Mouse (Mus musculus) limb, embryonic 11.5 days (tissue): ENCODE measurements around the gene Mfng. TPM values are rescaled to one million over a fixed set of nuclear protein-coding genes. Genes with fewer than 3 reads are reported as not detected.

Experiments
- ATAC-seq: fragments of 200-750 bp; cut with Nextera tagmentation; 2 replicates; pipeline ENCODE4 v1.8.0; 2017; ENCODE audit warnings: low read depth; ENCODE audit not compliant: insufficient number of reproducible peaks, low FRiP score, low TSS enrichment
- DNase-seq: peaks from one replicate; pipeline ENCODE4 v3.0.0-alpha.2; 2015; ENCODE audit warnings: low spot score
- H3K27ac ChIP-seq: fragments of 300-500 bp; sonication (generic); replicated peaks from 2 replicates; pipeline ENCODE4 v1.5.1; 2014; ENCODE audit warnings: low read depth, mild to moderate bottlenecking, low read length
- H3K27me3 ChIP-seq: fragments of 300-500 bp; sonication (generic); 2 replicates; pipeline ENCODE4 v1.6.1; 2014; ENCODE audit warnings: mild to moderate bottlenecking, low read length, mixed read lengths; ENCODE audit not compliant: control insufficient read depth, insufficient read depth
- H3K36me3 ChIP-seq: fragments of 300-500 bp; sonication (generic); 2 replicates; pipeline ENCODE4 v1.6.1; 2014; ENCODE audit warnings: mild to moderate bottlenecking, low read length, moderate library complexity, mixed read lengths; ENCODE audit not compliant: control insufficient read depth, insufficient read depth
- H3K4me1 ChIP-seq: fragments of 300-500 bp; sonication (generic); 2 replicates; pipeline ENCODE4 v1.6.1; 2014; ENCODE audit warnings: low read length, mixed read lengths; ENCODE audit not compliant: control insufficient read depth, insufficient read depth
- H3K4me2 ChIP-seq: fragments of 300-500 bp; sonication (generic); 2 replicates; pipeline ENCODE4 v1.6.1; 2014; ENCODE audit warnings: low read depth, mild to moderate bottlenecking, moderate library complexity; ENCODE audit not compliant: severe bottlenecking
- H3K4me3 ChIP-seq: fragments of 300-500 bp; sonication (generic); 2 replicates; pipeline ENCODE4 v1.5.1; 2014; ENCODE audit warnings: low read depth, low read length
- H3K9ac ChIP-seq: fragments of 300-500 bp; sonication (generic); 2 replicates; pipeline ENCODE4 v1.6.1; 2014; ENCODE audit warnings: mild to moderate bottlenecking, low read length
- H3K9me3 ChIP-seq: fragments of 300-500 bp; sonication (generic); 2 replicates; pipeline ENCODE4 v1.6.1; 2016; ENCODE audit warnings: low read length; ENCODE audit not compliant: control insufficient read depth
- WGBS: fragments of 180-500 bp; shearing (Covaris S2); extraction: QIAGEN DNeasy Blood & Tissue Kit; methylation state at CpG from one replicate; pipeline ENCODE4 v1.1.7; 2014; 5-methylcytosine and 5-hydroxymethylcytosine counted together
- polyA plus RNA-seq: library from polyadenylated mRNA; unstranded; fragments of >200 nt; fragmentation: Nextera tagmentation; extraction: Ambion mirVana; gene quantifications from 2 replicates; pipeline ENCODE4 v1.2.1, GENCODE M21; 2014

Gene Mfng
- polyA plus RNA-seq, 1 experiment from 2014 or later: 7.5 TPM

DNA sequence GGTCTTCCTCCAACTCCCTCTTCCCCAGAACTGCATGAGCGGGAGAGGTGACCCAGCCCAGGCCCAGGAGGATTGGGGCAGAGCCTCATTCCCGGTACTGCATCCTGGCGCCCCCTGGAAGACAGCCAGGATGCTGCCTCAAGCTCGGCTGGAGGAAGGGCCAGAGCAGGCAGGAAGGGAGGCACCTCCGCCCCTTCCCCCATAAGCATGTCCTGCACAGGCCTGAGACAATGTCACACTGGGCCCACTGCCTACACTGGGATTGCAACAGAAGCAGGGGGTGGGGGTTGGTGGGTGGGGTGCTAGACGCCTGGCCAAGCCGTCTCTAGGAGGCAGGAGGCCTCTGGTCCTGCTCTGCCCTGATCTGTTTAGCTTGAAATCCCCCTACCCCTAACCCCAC is 12.7 kb upstream of the Mfng start:
- H3K4me3 ChIP-seq: no peak overlapping the region
- 30% methylated on average over 7 of the region's 7 CpGs for WGBS
- no peaks in the 10 kb centered on the region for H3K9me3 ChIP-seq
- no peak overlapping the region for H3K9ac ChIP-seq
- no peak overlapping the region for H3K4me2 ChIP-seq
- 0 out of 2 replicates have a peak, but pooled peaks cover 4% of the 10 kb centered on the region for H3K4me1 ChIP-seq
- H3K36me3 ChIP-seq: no peaks in the 10 kb centered on the region
- no peaks in the 10 kb centered on the region for H3K27me3 ChIP-seq
- ATAC-seq (no peak), DNase-seq (no peak)
- no peak overlapping the region for H3K27ac ChIP-seq

- H3K9me3 ChIP-seq: no peaks in the 10 kb centered on the region
- 94% methylated on average over 7 of the region's 7 CpGs for WGBS
These were observed 12.0 kb upstream of the Mfng start for GRCm38 (mm10) chr15:78785258-78785657.

DNA sequence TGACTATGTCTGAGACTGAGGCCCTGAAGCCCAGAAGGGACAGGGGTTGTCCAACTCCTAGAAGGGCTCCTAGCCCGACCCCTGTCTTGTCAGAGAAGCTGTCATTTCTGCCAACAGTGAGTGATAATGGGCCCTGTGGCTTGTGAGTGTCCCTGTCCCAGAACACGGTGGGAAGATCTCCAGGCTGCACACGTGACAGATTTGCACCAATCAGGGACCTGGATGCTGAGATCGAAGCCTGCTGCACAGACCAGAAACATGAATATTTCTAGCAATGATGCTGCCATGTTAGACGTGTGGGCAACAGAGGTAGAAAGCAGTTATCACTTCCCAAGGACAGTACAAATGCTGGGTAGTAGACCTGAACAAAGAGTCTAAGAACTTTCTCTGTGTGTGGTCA is 11.2 kb upstream of the Mfng start:
- Histone ChIP-seq H3K9ac (no peak overlapping the region), H3K4me3 (no peak overlapping the region), H3K36me3 (no peaks in the 10 kb centered on the region), H3K4me2 (no peak overlapping the region), H3K27me3 (no peaks in the 10 kb centered on the region), H3K9me3 (no peaks in the 10 kb centered on the region), H3K4me1 (0 out of 2 replicates have a peak, but pooled peaks cover 4% of the 10 kb centered on the region), H3K27ac (no peak overlapping the region)
- WGBS: 78% methylated on average over 5 of the region's 5 CpGs
- no peak for DNase-seq
- ATAC-seq: no peak

More at GRCm38 (mm10) chr15:78785258-78785657, 12.0 kb upstream of the Mfng start:
- H3K27me3 ChIP-seq: no peaks in the 10 kb centered on the region
- no peak overlapping the region for H3K27ac ChIP-seq
- ATAC-seq (no peak), DNase-seq (no peak)
- no peak overlapping the region for H3K9ac ChIP-seq
- H3K36me3 ChIP-seq: no peaks in the 10 kb centered on the region
- H3K4me1 ChIP-seq: 0 out of 2 replicates have a peak, but pooled peaks cover 4% of the 10 kb centered on the region
- H3K4me3 ChIP-seq: no peak overlapping the region
- H3K4me2 ChIP-seq: no peak overlapping the region

DNA sequence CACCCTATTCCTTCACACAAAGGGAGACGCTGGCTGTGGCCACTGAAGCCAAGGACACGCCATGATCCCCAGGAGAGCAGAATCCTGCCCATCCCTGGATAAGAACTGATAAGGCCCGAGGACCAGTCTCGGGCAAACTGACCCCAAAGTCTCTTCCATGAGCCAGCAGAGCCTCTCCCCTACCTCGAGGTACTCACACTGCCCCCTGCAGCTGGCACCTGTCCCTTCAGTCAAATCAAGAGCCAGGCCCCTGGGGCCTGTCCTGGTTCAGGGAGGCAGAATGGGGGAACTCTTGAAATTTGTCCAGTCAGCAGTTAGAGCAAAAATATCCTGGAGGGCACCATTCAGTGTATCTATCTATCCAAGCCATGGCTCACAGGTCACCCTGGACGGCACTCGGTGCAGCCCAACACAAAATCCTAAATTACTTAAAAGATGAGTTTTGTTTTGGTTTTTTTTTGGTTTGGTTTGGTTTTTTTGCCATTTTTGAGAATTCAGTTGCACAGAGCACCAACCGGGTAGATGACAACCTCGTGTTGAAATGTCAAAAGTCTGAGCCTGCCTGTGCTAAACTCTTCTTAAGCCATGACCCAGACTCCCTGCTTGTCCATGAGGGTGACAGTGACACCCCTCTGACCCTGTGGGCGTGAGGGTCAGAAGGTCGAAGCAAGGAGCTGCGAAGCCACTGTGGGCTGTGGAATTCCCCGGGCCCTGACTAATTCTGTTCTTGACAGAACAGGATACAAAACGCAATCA is 9.3 kb upstream of the Mfng start:
- H3K4me1 ChIP-seq: 0 out of 2 replicates have a peak, but pooled peaks cover 7% of the 10 kb centered on the region
- DNase-seq: no peak
- no peaks in the 10 kb centered on the region for H3K27me3 ChIP-seq
- H3K4me2 ChIP-seq: no peak overlapping the region
- H3K9me3 ChIP-seq: no peaks in the 10 kb centered on the region
- WGBS: 73% methylated on average over 14 of the region's 14 CpGs
- no peak overlapping the region for H3K9ac ChIP-seq
- ATAC-seq: no peak
- H3K36me3 ChIP-seq: no peaks in the 10 kb centered on the region; the same call in 1 of the 2 replicates
- no peak overlapping the region for H3K27ac ChIP-seq
- H3K4me3 ChIP-seq: no peak overlapping the region

- ATAC-seq (no peak), DNase-seq (no peak)
- Histone ChIP-seq H3K27me3 (no peaks in the 10 kb centered on the region), H3K9me3 (no peaks in the 10 kb centered on the region), H3K27ac (no peak overlapping the region), H3K4me2 (no peak overlapping the region), H3K9ac (no peak overlapping the region), H3K4me1 (0 out of 2 replicates have a peak, but pooled peaks cover 7% of the 10 kb centered on the region), H3K4me3 (no peak overlapping the region), H3K36me3 (no peaks in the 10 kb centered on the region; the same call in 1 of the 2 replicates)
- 83% methylated on average over 7 of the region's 7 CpGs for WGBS
These were observed 7.6 kb upstream of the Mfng start for GRCm38 (mm10) chr15:78780908-78781307.

DNA sequence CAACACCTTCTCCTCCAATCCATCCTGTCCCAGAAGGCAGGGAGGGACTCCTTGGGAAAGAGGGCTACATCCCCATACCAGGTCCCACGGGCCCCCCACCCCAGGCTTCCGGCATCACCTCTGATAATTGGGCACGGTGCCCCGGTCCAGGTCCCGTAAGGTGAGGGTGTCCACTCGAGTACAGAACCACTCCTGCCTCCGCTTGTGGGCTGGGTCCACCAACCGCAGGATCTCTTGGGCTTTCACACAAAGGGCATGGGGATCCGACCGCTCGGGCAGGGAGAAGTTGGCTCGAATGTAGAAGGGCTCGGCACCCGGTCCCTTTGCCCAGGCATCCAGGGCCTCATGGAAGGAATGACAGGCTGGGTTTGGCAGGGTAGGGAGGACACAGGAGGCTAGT is 7.1 kb upstream of the Mfng start:
- Histone ChIP-seq H3K27ac (no peak overlapping the region), H3K27me3 (no peaks in the 10 kb centered on the region), H3K36me3 (no peaks in the 10 kb centered on the region; the same call in 1 of the 2 replicates), H3K9me3 (no peaks in the 10 kb centered on the region), H3K4me1 (0 out of 2 replicates have a peak, but pooled peaks cover 3% of the 10 kb centered on the region), H3K4me2 (no peak overlapping the region), H3K9ac (no peak overlapping the region), H3K4me3 (no peak overlapping the region)
- DNase-seq: no peak
- 92% methylated on average over 14 of the region's 14 CpGs for WGBS
- no peak for ATAC-seq

- Histone ChIP-seq H3K36me3 (no peaks in the 10 kb centered on the region; the same call in 1 of the 2 replicates), H3K27me3 (no peaks in the 10 kb centered on the region), H3K9ac (no peak overlapping the region), H3K9me3 (no peaks in the 10 kb centered on the region), H3K4me1 (0 out of 2 replicates have a peak, but pooled peaks cover 3% of the 10 kb centered on the region), H3K27ac (no peak overlapping the region), H3K4me2 (no peak overlapping the region), H3K4me3 (no peak overlapping the region)
- 91% methylated on average over 5 of the region's 5 CpGs for WGBS
- ATAC-seq (no peak), DNase-seq (no peak)
These were observed 6.4 kb upstream of the Mfng start for GRCm38 (mm10) chr15:78779690-78780089.

DNA sequence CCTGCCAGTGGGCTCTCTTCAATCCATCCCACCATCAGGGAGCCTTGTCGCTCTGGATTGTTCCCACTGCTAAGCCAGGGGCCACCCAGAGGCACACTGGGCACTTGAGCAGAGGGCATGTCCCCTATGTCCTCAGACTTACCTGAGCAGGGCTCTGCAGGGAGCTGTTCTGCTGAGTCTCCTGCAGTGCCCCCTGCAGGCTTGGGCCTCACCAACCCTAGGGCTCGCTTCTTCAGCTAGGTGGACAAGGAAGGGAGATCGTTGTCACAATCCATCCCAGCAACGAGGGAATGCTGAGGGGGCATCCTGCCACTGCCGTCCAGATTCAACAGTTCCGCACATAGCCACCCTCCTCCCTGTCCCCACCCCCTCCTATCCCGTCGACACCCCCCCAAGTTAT is 6.0 kb upstream of the Mfng start:
- H3K27ac ChIP-seq: no peak overlapping the region
- no peak overlapping the region for H3K9ac ChIP-seq
- ATAC-seq (no peak), DNase-seq (no peak)
- no peaks in the 10 kb centered on the region; the same call in 1 of the 2 replicates for H3K36me3 ChIP-seq
- H3K4me1 ChIP-seq: 0 out of 2 replicates have a peak, but pooled peaks cover 3% of the 10 kb centered on the region
- H3K9me3 ChIP-seq: no peaks in the 10 kb centered on the region
- WGBS: 80% methylated on average over 8 of the region's 8 CpGs
- no peaks in the 10 kb centered on the region for H3K27me3 ChIP-seq
- H3K4me2 ChIP-seq: no peak overlapping the region
- no peak overlapping the region for H3K4me3 ChIP-seq
